Mouse (Mus musculus) mouse trophoblast stem cell (cell line): ENCODE measurements around the gene Nxpe4.

Experiments used
- in situ Hi-C, 2 experiments: fragments of 300-500 bp; cut with MseI, MboI; formaldehyde crosslinking; loops; 2 replicates in 1 of 2; 3 replicates in 1 of 2; pipeline ENCODE4 v1.15.1; 2025

The Nxpe4 gene

DNA sequence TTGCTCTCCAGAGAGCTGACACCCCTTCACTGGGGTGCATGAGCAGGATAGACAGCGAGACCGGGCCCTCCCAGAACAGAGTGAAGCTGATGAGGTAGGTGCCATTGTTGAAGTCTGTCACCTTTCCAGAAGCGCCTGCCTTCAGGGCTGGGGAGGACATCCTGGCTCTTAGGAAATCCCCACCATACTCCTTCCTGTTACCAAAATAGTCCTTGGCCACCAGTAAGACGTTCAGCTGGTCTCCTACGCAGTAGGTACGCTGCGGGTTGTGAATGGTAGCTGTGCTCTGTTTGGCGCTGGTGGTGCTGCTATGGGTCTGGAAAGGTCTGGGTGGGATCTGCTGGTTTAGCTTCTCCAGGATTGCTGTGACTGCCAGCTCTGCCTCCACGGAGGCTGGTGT is 164.5 kb downstream of the Nxpe4 start:
- in situ Hi-C loops = no loop called here

GRCm38 (mm10) chr9:48329597-48329996 is 167.8 kb downstream of the Nxpe4 start:
- in situ Hi-C loops = no loop called here

- in situ Hi-C loops = no loop called here
These were observed 177.1 kb downstream of the Nxpe4 start for GRCm38 (mm10) chr9:48338783-48339455.

DNA sequence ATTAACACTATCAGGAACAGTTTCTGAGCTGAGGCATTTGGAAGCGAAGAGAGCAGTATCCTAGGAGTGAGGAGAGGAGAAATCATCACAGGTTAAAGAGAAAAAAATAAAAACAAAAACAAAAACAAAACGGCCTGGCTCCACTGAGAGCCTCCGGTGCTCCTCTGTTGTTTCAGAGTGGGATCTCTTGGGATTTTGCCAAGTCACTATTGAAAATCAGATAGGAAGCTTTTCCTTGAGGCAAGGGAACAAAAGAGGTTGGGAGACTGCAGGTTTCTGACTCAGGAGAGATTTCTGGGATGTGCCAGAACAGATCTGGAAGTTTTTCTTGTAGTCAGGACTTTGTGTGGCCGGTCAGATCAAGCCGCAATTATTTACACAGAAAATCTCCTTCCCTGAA is 177.7 kb downstream of the Nxpe4 start:
- in situ Hi-C loops = no loop called here

DNA sequence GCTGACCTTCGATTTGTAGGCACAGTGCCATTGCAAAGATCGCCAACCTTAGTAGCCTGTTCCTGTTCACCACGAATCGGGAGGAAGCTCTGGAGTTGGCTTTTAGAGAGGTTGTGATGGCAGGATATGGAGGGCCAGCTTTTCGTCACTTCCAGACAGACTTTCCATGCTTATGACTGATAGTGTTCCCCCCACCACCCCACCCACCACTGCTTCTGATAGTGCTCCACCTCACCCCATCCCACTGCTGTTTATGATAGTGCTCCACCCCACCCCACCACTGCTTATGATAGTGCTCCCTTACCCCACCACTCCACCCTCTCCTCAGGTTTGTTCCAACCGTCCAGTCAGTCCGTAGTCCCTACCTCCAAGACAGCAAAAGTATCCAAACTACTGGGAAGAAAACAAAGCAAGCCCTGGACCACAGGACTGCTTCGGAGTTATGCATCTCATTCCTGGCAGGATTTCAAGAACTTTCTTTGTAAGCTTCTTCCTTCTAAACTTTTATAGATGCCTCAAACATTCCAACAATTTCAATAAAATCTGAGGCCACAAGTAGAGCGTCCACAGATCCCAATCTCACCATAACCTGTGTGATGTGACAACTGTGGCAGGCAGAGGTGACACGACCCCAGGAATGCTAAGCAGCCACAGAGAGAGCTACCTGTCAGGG is 179.0 kb downstream of the Nxpe4 start:
- in situ Hi-C loops = no loop called here

- in situ Hi-C loops = no loop called here
These were observed 183.6 kb downstream of the Nxpe4 start for GRCm38 (mm10) chr9:48345456-48345855.

- in situ Hi-C loops = no loop called here
These were observed 184.0 kb downstream of the Nxpe4 start for GRCm38 (mm10) chr9:48345866-48346265.

GRCm38 (mm10) chr9:48353148-48353698 is 191.4 kb downstream of the Nxpe4 start, which contains the start of gene Nxpe2:
Nxpe2 (minus strand) TSS chr9:48353454.
- in situ Hi-C loops = loop anchor here in 1 of 2 experiments (10.0 kb wide), 1 partner anchor 88 kb away; no protein-coding TSS in a partner anchor

DNA sequence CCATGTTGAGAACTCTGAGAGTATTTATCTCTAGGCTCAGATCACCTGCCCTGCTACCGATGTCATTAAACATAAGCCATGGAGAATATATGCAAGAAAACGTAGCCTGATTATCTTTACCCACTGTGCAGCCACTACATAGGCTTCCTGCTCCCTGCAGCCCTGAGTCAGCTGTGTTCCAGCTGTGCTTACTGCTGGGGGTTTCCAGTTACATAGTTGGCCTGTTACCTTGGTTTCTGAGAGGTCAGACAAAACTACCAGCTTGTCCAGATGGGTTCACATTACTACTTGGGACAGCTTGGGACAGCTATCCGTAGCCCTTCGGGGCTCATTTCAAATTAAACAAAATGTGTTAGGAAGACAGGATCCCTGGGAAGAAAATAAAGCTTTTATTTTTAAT is 192.3 kb downstream of the Nxpe4 start:
- in situ Hi-C loops = loop anchor here in 1 of 2 experiments (10.0 kb wide), 1 partner anchor 89 kb away; no protein-coding TSS in a partner anchor

DNA sequence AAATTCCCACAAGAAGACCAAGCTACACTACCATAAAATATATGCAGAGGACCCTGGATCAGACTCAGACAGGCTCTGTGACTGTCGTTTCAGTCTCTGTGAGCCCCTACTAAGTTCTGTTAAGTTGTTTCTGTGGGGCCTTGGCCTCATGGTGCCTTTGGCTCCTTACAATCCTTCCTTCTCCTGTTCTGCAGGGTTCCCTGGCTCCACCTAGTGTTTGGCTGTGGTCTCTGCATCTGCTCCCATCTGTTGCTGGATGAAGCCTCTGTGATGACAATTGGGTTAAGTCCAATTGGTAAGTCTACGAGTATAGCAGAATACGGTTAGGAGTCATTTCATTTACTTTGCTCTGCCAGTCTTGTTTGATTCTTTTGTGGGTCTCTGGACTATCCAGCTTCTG is 193.0 kb downstream of the Nxpe4 start:
- in situ Hi-C loops = loop anchor here in 1 of 2 experiments (10.0 kb wide), 1 partner anchor 90 kb away; no protein-coding TSS in a partner anchor

GRCm38 (mm10) chr9:48357097-48357496 is 195.3 kb downstream of the Nxpe4 start:
- in situ Hi-C loops = loop anchor here in 1 of 2 experiments (10.0 kb wide), 1 partner anchor 92 kb away; no protein-coding TSS in a partner anchor

- in situ Hi-C loops = no loop called here
These were observed 199.0 kb downstream of the Nxpe4 start for GRCm38 (mm10) chr9:48360826-48361225.

DNA sequence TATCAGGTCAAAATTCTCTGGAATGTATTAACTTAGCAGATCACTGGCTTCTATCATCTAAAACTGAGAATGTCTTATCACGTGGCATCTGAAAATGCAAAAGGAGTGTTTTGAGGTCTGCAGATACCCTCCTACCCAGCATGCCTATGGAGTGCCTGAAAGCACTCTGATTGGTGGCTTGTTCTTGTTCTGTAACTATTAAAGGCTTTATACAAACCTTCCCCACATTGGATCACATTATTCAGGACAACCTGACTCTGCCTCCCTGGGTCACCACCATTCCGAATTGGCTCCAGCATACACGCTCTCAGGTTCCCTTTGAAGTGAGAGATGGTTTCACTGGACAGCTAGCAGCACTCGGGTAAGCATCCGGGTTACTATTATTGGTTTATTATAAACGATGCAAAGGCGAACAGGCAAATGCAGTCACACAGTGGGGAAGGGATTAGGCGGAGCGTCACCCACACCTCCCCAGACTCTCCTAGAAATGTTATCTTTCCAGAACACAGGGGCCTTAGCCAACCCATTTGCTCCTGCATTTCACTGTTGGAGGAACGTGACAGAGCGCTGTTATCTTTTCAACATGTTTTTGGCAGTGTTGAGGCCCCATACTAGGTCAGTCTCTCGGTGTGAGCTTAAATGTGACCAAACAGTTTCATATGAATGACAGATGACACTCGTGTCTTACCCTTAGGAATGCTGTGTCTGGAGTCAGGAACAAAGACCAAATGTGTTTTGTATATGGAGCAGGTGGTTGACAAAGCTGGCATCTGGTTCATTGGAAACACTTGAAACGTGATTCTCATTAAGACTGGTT is 200.2 kb downstream of the Nxpe4 start:
- in situ Hi-C loops = no loop called here

- in situ Hi-C loops = no loop called here
These were observed 200.9 kb downstream of the Nxpe4 start for GRCm38 (mm10) chr9:48362743-48363142.

DNA sequence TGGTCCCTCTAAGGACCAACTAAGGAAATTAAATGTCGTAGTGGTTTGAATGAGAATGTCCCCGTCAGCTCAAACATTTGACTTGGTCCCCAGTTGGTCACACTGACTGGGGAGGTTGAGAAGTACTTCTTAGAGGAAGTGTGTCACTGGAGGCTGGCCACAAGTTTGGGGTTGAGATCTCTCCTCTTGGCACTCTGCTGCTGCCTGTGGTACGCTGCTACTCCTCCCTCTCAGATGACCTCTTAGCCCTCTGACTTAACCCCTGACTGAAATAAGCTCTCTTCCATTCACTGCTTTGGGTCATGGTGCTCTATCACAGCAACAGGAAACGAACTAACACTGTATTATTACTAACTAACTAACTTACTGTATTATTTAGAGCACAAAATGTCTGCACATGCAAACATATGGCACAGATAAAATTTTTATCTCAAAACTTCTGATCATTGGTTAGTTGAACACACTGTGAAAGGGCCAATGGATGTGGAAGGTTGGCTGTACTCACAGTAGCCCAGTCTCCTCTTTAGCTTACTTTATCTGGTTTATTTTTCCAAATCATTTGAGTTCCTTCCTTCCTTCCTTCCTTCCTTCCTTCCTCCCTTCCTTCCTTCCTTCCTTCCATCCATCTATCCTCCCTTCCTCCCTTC is 211.5 kb downstream of the Nxpe4 start:
- in situ Hi-C loops = no loop called here

DNA sequence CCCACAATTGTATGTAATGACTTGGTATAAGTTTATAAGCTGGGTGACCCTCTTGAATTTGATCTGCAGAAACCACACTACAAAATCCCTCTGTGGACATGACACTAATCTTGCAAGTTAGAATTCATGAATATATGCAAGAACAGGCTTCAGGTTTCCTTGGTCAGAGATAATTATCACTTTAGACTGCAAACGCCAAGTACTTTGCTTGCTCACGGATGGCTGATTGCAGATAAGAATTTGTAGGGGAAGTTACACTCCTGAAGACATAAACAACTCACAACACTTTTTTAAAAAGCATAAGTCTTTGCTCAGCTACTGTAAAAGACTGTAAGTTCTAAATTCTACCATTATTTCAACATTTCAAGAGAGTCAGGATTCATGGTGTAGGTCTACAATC is 212.5 kb downstream of the Nxpe4 start:
- in situ Hi-C loops = no loop called here

GRCm38 (mm10) chr9:48388451-48388850 is 226.6 kb downstream of the Nxpe4 start:
- in situ Hi-C loops = no loop called here

DNA sequence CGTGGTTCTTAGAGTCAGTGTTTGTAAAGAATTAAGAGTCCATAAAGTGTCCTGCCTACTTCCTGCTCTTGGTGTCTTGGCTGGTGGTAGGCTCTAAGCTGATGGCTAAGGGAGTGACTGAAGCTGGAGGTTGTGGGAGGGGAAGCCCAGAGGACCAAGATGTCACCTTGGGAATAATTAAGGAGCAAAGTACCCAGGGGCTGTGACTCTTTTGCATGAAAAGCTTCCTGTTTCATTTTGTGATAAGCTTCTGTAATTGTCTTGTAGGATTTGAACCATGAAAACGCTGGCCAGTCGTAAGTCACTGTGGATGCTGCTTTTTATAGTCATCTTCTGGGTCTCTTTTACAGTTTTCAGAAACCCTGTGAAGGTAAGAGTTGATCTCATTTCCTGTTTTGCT is 228.2 kb downstream of the Nxpe4 start:
- in situ Hi-C loops = no loop called here

- in situ Hi-C loops = no loop called here
These were observed 241.9 kb downstream of the Nxpe4 start for GRCm38 (mm10) chr9:48403590-48404209.

DNA sequence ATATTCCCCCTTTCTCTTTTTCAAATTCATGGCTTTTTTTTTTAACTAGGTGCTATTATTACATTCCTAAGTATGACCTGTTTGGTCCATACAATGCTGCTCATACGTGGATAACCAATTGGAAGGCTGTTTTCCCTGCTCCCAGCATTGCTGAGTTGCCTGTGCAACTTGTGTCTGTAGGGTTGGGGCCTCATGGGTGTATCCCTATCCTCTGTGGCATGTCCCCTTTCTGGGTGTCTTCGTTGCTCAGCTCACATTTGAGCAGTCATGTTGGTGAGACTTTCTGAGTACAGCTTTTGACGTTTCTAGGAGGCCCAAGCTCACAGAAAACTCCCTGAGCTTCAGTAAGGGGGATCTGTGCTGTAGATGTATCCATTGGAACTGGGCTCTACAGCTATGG is 242.9 kb downstream of the Nxpe4 start:
- in situ Hi-C loops = no loop called here
